ENCODE assay signal across 8 mouse cellular contexts in genomic region chr1:171477758-171478545, GRCm38 (mm10). TPM values are rescaled to one million over a fixed set of nuclear protein-coding genes. Genes with fewer than 3 reads are reported as not detected.
A peak's percentile ranks its signal among the peaks of the same experiment; 100 is the strongest.
DNase-seq lines count a peak whose midpoint lies in the region; ATAC-seq lines count a peak whose summit lies in the region.
"Had no signal": no experiment of that assay in that cellular context is flagged by ENCODE, and none has a peak within 500 bp of the region (broad histone marks: within the 10 kb centered on the region; RNA-seq: fewer than 3 reads in every experiment).

No protein-coding gene starts in this region.

- no peaks in the 10 kb centered on the region for H3K36me3 ChIP-seq in forebrain, embryonic 10.5 days (replicated peaks)
- 0 out of 2 replicates have a peak, but pooled peaks cover 1% of the 10 kb centered on the region for H3K36me3 ChIP-seq in kidney, embryonic 16.5 days (ENCODE audit: insufficient read depth, low read length)

- 0 out of 2 replicates have a peak, but pooled peaks cover 3% of the 10 kb centered on the region for H3K4me1 ChIP-seq in forebrain, embryonic 10.5 days
- no peaks in the 10 kb centered on the region for H3K4me1 ChIP-seq in kidney, embryonic 16.5 days (ENCODE audit: insufficient read depth, low read length)

- H3K9ac ChIP-seq in kidney, embryonic 16.5 days (replicated peaks; ENCODE audit: low read length) = peak overlapping the region; percentile 46; the same call in 1 of the 2 replicates

- H3K27ac ChIP-seq in forebrain, embryonic 10.5 days = peak overlapping the region; percentile 67
- peak overlapping the region; percentile 54 for H3K27ac ChIP-seq in kidney, embryonic 16.5 days (ENCODE audit: low read length)

- peak overlapping the region; percentile 33 for H3K4me3 ChIP-seq in forebrain, embryonic 10.5 days
- H3K4me3 ChIP-seq in kidney, embryonic 16.5 days (ENCODE audit: low read length) = peak overlapping the region; percentile 32

- 67% methylated on average over 27 of the region's 27 CpGs for WGBS in forebrain, embryonic 10.5 days
- 52% methylated on average over 27 of the region's 27 CpGs for WGBS in kidney, embryonic 16.5 days

- intact Hi-C loops in gastrocnemius, postnatal 36 days (cut with DNase I) = loop anchor here (5.0 kb wide), 2 partner anchors 89 to 116 kb away; partner anchors contain the start of gene Klhdc9

- H3K27me3 ChIP-seq in forebrain, embryonic 10.5 days (ENCODE audit: poor library complexity, severe bottlenecking) = no peaks in the 10 kb centered on the region
- no peaks in the 10 kb centered on the region for H3K27me3 ChIP-seq in kidney, embryonic 16.5 days (ENCODE audit: insufficient read depth, low read length)

- H3K9me3 ChIP-seq in forebrain, embryonic 10.5 days = peaks cover 19% of the 10 kb centered on the region
- H3K9me3 ChIP-seq in kidney, embryonic 16.5 days (ENCODE audit: low read length) = peaks cover 3% of the 10 kb centered on the region

- DNase-seq in urinary bladder, adult 18-20 months (ENCODE audit: low spot score in 2 of 2) = peak; percentile 47 to 70
- no peak for DNase-seq in urinary bladder, postnatal 10 days (ENCODE audit: low spot score)
- DNase-seq in forebrain, embryonic 10.5 days (ENCODE audit: extremely low spot score, low spot score) = no peak
- DNase-seq in lung, postnatal 25 days (ENCODE audit: low spot score) = peak; percentile 73
- peak; percentile 28 for DNase-seq in thymus, postnatal 0 days (ENCODE audit: low spot score)
- DNase-seq in gastrocnemius, postnatal 36 days = no peak

- peak overlapping the region; percentile 46 for H3K4me2 ChIP-seq in kidney, embryonic 16.5 days (replicated peaks; ENCODE audit: low read depth, low read length)

- ATAC-seq in kidney, embryonic 16.5 days (ENCODE audit: low FRiP score, low TSS enrichment) = peak; percentile 88

RNA-seq across cellular contexts. Expression of gene Alyref2, which starts 25.3 kb away (rescaled TPM):
- 8.0 and 8.5 TPM in 2 replicates for polyA plus RNA-seq in forebrain, embryonic 10.5 days (2016; fragmentation: Nextera tagmentation; extraction: Ambion mirVana)
- 13.0 and 13.4 TPM in 2 replicates for polyA plus RNA-seq in kidney, embryonic 16.5 days (2015; fragmentation: Nextera tagmentation; extraction: Ambion mirVana)
- polyA plus RNA-seq in thymus, postnatal 0 days (2015; fragmentation: Nextera tagmentation; extraction: Ambion mirVana) = 18.7 and 20.4 TPM in 2 replicates
- 1 to 10 TPM in 1 of 2 experiments, under 1 TPM in 1; 0.79 to 1.2 TPM for total RNA-seq in gastrocnemius, postnatal 36 days (2021)

RNA-seq across cellular contexts. Expression of gene F11r, which starts 40.6 kb away (rescaled TPM):
- polyA plus RNA-seq in forebrain, embryonic 10.5 days (2016; fragmentation: Nextera tagmentation; extraction: Ambion mirVana) = 16.2 and 16.5 TPM in 2 replicates
- polyA plus RNA-seq in kidney, embryonic 16.5 days (2015; fragmentation: Nextera tagmentation; extraction: Ambion mirVana) = 156 and 167 TPM in 2 replicates
- 15.4 and 22.7 TPM in 2 replicates for polyA plus RNA-seq in thymus, postnatal 0 days (2015; fragmentation: Nextera tagmentation; extraction: Ambion mirVana)
- total RNA-seq in gastrocnemius, postnatal 36 days (2021) = 1 to 10 TPM; 4.9 to 5.4 TPM

RNA-seq across cellular contexts. Expression of gene Itln1, which starts 57.1 kb away (rescaled TPM):
- not detected in 2 replicates for polyA plus RNA-seq in forebrain, embryonic 10.5 days (2016; fragmentation: Nextera tagmentation; extraction: Ambion mirVana)
- not detected in 2 replicates for polyA plus RNA-seq in kidney, embryonic 16.5 days (2015; fragmentation: Nextera tagmentation; extraction: Ambion mirVana)
- 2.2 and 2.8 TPM in 2 replicates for polyA plus RNA-seq in thymus, postnatal 0 days (2015; fragmentation: Nextera tagmentation; extraction: Ambion mirVana)
- not detected for total RNA-seq in gastrocnemius, postnatal 36 days (2021)
- polyA plus RNA-seq: frontal cortex, adult 2 months had no signal

RNA-seq across cellular contexts. Expression of gene Tstd1, which starts 59.3 kb away (rescaled TPM):
- 6.1 and 6.5 TPM in 2 replicates for polyA plus RNA-seq in forebrain, embryonic 10.5 days (2016; fragmentation: Nextera tagmentation; extraction: Ambion mirVana)
- polyA plus RNA-seq in kidney, embryonic 16.5 days (2015; fragmentation: Nextera tagmentation; extraction: Ambion mirVana) = 6.6 and 7.0 TPM in 2 replicates
- 4.7 and 4.8 TPM in 2 replicates for polyA plus RNA-seq in thymus, postnatal 0 days (2015; fragmentation: Nextera tagmentation; extraction: Ambion mirVana)
- total RNA-seq in gastrocnemius, postnatal 36 days (2021) = under 1 TPM in 1 of 2 experiments, not detected in 1; 0.69 TPM

Comparison
In these comparisons a context has a peak if more than half of its experiments do, and no peak if none do; other contexts are left out.
1. DNase-seq: peak in urinary bladder, adult 18-20 months (2 of 2), lung, postnatal 25 days (single experiment) and thymus, postnatal 0 days (single experiment); none in urinary bladder, postnatal 10 days (single experiment), forebrain, embryonic 10.5 days (single experiment) and gastrocnemius, postnatal 36 days (0 of 2).